Mouse (Mus musculus) thymus, postnatal 25 days (tissue): Measurements from ENCODE around the gene St6galnac4.
A peak's percentile ranks its signal among the peaks of the same experiment; 100 is the strongest.

ENCODE experiments used
- DNase-seq: peaks from one replicate; pipeline ENCODE4 v3.0.0; 2022

The St6galnac4 gene

GRCm38 (mm10) chr2:32629276-32629976 lies 42.5 kb downstream of the St6galnac4 start:
- no peak for DNase-seq

GRCm38 (mm10) chr2:32630036-32630435 lies 43.1 kb downstream of the St6galnac4 start:
- DNase-seq, result no peak

- DNase-seq, result no peak
Observed at GRCm38 (mm10) chr2:32631046-32631445, 44.2 kb downstream of the St6galnac4 start.

GRCm38 (mm10) chr2:32631737-32632394 lies 45.0 kb downstream of the St6galnac4 start:
- peak; percentile 82 for DNase-seq

DNA sequence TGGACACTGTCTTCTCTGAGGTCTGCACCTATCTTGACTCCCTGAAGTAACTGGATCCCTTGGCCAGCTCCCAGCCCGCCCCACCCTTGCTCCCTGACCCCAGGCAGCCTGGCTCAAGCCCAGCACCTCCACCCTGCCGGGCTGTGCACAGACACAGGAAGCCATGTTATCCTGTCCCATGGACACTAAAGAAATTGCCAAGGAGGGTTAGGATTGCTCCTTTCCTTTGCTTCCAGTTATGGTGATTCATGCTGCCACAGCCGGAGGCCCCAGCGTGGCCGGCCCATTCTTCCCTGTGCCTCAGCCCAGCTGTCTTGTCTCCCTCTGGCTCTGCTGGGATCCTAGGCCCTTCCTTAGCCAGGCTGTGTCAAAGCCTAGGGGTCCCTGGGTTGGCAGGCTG lies 46.8 kb downstream of the St6galnac4 start:
- no peak for DNase-seq

DNA sequence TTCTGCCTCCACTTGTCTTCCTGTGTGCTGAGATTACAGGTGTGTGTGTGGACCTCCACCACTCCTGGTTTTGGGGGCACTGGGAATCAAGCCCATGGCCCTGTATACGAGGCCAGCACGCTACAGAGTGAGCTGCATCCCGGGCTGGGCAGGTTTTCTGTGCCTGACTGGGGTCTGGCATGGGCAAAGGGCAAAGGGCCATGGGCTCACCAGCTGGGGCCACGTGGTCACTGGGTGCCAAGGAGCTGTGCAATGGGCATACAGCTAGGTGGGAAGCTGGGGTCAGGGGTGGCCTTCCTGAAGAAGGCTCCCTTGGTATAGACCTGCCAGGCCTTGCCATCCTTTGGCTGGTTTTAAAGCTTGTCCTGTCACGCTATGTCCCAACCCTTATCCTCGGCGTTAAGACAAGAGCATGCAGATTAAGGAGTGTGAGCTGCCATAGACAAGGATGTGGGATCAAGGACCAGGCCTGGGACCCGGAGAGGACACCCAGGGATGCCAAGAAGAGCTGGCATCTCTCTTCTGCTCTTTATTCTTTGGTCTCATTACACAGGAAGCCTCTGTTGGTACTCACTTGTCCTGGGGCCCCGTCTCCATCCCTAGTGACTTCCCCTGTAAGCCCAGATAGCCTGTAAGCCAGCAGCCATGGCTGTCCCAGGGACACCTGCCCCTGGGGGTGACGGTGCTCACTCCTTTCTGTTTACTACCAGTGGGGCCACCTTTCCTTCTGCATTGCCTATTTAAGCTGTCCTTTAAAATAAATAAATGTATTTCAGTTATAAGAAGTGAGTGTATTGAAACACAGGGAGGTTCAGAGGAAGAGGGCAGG lies 47.6 kb downstream of the St6galnac4 start:
- DNase-seq, result no peak

DNA sequence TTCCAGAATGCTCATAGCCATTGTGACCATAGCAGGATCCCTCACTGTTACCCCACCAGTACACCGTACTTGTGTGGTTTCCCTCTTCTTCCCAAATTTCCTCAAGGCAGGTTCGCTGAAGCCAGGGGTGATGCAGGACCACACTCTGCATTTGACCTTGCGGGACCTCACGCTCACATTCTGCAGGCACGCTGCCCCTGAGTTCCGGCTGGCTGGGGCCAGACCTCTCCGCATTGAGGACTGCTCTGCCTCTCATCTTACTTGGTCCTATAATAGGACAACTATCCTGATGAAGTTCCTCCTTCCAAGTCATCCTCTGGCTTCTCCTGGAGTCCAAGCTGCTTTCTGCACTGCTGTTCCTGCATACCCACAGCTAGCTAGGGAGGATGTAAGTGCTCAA lies 49.7 kb downstream of the St6galnac4 start:
- no peak for DNase-seq

DNA sequence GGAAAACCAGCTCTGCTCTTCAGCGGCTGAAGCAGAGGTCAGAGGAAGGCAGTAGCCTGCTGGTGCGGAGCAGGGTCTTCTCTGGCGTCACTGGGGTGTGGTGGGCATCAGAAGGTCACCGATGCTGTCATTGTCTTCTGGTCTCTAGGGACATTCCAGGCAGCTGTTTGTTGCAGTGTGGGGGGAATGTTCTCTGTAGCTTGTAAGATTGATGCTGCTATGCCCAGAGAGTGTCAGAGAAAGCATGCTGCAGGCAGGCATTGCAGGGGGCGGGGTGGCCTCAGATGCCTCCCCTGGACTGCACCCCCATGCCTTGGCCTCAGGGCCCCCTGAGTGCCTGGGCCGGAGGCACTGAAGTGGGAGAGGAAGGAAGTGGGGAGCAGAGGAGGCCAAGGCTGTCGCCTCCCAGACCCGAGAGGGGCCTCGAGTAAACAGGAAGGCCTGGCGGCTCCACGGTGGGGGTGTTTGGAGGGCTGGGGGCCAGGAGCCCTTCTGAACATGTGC lies 50.9 kb downstream of the St6galnac4 start:
- peak; percentile 84 for DNase-seq

- DNase-seq, result no peak
Observed at GRCm38 (mm10) chr2:32639632-32640031, 52.7 kb downstream of the St6galnac4 start.

DNA sequence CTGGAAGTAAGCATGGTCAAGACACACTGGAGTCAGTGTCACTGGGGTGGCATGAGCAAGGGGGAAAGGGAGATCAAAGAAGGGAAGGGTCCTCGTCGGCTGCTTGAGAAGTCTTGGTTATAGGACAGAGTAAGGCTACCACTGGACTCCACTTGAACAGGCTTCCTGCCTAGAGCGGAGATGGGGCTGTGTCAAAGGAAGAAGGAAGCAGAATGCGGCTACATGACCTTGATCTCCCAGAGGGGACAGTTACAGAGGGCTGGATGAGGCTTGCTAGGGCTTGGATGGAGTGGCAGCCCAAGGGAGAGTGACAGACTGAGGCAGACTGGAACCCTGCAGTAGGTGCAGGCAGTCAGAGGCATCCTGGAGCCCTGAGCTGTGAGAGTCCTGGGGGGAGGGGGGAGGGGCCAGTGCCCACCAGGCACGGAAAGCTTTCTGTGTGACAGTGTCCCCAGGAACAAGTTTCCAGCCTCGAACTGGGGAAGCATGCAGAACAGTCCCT lies 53.7 kb downstream of the St6galnac4 start:
- DNase-seq, result no peak

- DNase-seq, result no peak
Observed at GRCm38 (mm10) chr2:32641810-32642209, 54.9 kb downstream of the St6galnac4 start.

DNA sequence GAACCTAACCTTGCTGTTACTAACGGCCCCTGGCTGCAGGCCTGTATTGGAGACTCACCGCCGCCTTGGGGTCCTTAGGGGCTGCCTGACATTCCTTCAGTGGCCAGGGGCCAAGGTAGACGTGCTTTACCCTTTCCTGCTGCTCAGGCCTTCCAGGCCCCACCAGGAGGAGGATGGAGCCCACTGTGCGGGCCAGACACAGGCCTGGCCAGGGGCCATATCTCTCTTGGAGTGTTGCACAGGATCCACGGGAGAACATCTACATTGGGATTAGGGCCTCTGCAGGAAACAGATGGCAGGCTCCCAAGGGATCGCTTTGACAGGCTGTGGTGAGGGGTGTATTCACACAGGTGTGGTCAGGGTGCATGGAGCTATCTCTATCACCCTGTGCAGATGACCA lies 55.9 kb downstream of the St6galnac4 start:
- no peak for DNase-seq

DNA sequence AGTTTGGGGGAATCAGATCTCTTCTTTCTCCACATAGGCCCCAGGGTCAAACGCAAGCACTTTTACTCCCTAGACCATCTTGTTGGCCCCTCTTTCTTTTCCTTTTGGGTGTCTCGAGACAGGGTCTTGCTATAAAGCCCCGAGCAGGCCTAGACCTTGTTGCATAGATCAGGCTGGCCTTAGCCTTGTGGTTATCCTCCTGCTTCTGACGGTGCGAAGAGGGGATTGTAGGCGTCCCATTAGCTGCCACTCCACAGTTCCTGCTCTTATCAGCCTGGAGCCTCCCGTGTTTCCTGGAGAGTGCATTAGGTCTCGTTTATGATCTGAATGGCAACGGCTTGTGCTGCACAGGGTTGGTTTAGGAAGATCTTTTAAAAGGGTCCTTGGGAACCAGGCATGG lies 57.2 kb downstream of the St6galnac4 start:
- no peak for DNase-seq

GRCm38 (mm10) chr2:32644799-32645475 lies 58.0 kb downstream of the St6galnac4 start:
- no peak for DNase-seq

DNA sequence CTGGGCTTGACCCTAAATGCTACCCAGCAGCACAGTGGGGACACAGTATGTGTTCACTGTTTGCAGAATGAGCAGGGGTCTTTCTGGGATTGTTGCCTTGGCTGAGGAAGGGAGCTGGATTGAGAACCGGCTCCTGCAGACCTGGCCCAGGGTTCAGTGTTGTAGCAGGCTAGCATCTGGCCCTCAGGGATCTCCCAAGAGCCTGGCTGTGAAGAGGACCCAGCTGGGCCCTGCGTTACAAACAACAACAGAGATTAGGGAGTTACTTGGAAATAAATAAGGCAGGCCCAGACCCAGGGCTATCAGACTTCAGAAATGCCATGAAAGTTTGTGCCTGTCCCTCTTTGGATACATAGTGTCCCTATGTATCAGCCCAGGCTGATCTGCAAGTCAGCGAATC lies 58.8 kb downstream of the St6galnac4 start:
- DNase-seq, result no peak

DNA sequence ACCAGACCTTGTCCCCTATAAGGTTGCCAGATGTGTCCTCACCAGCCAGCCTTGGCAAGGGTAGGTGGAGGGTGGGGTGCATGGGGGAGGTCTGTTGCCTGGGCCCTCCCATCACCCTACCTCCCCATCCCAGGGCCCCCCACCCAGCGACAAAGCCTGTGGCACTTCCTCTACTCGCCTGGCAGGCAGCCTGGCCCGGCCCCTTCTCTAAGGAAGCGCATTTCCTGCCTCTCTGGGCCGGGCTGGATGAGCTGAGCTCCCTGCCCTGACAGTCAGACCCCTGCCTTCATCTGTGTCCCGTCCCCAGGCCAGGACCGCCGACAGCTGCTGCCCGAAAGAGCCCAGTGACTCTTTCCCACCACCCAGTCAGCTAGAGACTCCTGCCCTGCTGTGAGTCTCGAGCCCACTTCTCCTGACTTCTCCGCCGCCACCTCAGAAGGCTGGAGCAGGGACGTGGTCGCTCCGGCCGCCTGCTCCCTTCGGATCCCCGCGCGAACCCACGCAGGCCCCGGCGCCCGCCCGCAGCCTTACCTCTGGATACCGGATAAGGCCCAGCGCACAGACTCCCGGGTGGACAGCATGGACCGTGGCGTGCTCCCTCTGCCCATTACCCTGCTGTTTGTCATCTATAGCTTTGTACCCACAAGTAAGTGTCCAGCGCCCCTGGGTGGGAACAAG lies 59.6 kb downstream of the St6galnac4 start, which contains the start of gene Eng:
Gene Eng (plus strand): TSS at position 217 of the 678 bp plus-strand sequence.
- DNase-seq, result peak; percentile 66

GRCm38 (mm10) chr2:32647366-32647765 lies 60.5 kb downstream of the St6galnac4 start:
- no peak for DNase-seq
